Mouse (Mus musculus) adrenal gland, adult 18-20 months (tissue): ENCODE data around the gene Tmc3. TPM values are rescaled to one million over a fixed set of nuclear protein-coding genes. Genes with fewer than 3 reads are reported as not detected.
A peak's percentile ranks its signal among the peaks of the same experiment; 100 is the strongest.

ENCODE experiments used
- DNase-seq, 2 experiments: peaks; one replicate each; pipeline ENCODE4 v3.0.0; 2021 to 2022; ENCODE audit warnings: low spot score in 2 of 2
- long read RNA-seq, 2 experiments: library from polyadenylated mRNA; stranded (forward); transcript quantifications; one replicate each; pipeline ENCODE4 v2.0.0; 2021
- total RNA-seq, 2 experiments: library from RNA; stranded (reverse); gene quantifications; 1 replicate in 1 of 2; 2 replicates in 1 of 2; pipeline ENCODE4 v1.2.3; 2021

Gene Tmc3
- total RNA-seq, result under 1 TPM; 0.10 to 0.13 TPM
- long read RNA-seq, experiment 1, result 0 reads
- long read RNA-seq, experiment 2, result 0 reads

DNA sequence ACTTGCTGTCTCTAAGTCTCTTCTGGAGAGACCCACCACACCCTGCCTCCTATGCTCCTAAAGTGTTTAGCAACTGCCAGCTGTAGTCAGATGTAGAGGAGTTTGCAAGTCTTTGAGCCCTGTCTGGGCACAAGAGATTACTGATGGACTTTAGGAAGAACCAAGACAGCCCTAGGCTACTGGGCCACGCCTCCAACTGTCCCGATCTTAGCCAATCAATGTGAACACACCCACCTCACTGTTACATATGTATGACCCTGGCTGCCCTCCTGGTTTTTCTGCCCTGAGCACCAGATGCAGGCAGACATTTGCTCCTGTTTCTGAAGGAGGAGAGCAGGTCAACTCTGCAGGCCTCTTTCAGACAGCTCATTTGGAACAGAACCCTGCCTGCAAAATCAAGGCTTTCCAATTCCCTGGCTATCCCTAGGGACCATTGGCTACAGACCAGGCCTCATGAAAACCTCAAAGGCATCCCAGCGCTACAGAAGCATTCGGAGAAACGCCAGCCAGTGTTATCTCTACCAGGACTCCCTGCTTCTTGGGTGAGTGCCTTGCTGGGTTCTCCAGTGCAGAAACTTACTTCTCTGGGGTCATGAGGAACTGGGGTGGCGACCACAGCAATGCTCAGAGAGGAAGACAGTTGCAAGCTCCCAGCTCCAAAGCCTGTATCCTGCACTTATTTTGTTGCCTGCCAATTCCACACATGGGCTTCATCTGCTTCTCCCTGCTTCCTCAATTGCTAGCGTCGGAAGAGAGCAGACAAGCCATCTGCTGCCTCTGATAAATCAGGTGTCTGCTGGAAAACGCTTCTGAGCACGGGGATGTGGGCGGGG, at the start of gene Tmc3:
Tmc3 (plus strand) TSS at position 289 of the 833 bp plus-strand sequence.
- DNase-seq, result peak in 1 of 2 experiments; percentile 24

DNA sequence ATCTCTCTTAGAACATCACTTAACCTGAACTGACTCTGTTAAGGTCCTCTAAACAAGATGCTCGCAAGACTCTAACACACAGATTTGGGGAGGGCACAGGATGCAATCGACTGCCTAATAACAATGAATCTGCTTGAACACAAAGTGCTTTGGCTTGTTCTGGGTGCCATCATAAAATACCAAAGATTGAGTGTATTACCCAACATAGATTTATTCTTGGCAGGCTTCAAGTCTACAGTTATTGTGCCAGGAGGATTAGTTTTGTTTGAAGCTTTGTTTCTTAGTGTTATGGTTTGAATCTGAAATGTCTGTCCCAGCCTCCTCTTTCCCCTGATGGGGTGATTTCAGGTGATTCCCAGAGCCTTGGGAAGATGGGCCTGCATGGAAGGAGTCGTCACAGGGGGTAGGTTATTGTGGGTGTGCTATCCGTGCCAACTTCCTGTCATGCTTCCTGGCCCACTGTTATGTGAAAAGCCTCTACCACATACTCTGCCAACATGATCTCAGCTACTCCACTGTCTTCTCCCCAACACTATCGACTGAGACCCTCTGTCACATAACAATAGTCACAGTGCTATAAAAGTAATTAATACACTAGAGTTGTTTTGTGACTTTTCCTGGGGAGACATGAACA, 43.1 kb upstream of the Tmc3 start:
- no peak for DNase-seq

DNA sequence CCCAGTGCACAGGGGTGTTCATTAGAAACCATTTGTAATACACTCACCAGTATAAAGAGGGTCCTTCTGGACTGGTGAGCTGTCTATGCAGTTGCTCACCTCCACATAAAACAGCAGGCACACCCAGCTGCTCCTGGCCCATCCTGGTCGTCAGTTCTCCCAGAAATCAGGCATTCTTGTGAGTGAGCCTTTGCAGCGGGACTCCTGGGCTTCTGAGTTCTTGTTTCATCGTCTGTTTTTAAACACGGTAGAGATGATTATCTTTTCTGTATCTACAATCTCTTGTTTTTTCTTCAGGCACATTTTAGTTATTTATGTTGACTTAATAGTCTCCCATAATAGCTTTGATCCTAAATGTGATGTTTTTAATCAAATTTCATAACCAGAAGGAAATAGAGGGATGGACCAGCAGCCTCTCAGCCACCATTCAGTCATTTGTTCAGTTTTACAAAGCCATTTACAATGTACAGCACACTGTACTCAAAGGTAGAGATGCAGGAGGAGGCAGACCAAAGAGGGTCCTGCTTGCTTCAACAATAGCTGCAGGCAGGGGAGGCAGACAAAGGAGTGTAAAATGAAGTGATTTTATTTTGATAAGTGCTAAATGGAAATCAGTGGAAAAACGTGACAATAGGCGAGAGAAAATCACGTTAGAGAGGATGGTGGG, 35.9 kb upstream of the Tmc3 start:
- no peak for DNase-seq

DNA sequence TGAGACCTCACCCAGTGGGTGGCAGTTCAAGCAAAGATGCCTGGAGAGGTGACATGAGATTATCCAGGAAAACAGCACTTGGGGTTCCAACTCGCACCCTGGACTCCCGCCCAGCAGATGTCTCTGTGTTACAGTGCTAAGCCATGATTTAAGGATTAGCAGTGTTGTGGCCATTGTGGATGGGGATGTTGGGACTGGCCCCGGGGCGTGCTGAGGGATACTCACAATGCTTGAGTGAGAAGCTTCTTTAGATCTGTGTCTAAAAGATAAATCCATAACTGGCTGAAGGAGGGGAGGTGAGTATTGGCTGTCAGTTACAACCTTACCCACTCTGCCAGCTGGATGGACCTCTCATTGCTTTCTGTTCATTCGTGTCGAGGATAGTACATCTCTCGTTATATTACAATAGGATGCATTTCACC, 35.4 kb upstream of the Tmc3 start:
- no peak for DNase-seq

DNA sequence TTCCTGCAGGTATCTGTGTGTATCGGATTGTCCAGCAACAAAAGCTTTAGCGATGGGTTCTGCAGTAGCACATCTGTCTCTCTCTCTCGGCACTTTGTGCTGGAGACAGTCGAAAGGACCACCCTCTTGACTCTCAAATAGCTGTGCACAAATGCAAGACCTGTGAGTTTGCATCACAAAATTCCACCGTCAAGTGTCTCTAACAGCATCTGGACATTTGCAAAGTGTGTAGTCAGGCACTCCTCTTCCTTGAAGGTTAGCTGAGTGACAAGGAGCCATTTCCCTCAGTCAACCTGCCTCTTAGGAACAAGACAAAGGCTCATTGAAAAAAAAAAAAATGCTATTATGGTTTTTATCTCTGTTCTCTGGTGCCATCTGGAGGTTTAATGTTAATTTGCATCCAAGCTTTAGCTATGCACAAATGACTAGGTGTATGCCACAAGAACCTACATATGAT, 34.7 kb upstream of the Tmc3 start:
- DNase-seq, result no peak

DNA sequence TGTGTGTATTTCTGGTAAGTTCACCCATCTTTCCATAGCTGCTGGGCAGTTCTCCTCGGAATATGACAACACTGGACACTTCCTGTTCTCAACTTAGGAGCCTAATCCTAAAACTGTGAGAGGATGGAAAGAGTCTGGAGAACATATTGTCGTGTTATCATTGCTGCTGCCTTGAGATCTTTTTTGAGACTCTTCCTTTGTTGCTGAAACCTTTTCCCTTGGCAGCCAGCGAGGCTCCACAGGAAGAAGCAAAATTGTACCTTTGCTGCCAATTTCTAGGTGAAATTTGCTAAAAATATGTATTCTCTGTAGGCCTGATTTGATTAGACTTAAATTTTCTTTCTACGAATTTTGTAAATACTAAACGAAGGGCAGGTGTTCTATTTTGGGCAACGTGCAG, 30.2 kb upstream of the Tmc3 start:
- no peak for DNase-seq

DNA sequence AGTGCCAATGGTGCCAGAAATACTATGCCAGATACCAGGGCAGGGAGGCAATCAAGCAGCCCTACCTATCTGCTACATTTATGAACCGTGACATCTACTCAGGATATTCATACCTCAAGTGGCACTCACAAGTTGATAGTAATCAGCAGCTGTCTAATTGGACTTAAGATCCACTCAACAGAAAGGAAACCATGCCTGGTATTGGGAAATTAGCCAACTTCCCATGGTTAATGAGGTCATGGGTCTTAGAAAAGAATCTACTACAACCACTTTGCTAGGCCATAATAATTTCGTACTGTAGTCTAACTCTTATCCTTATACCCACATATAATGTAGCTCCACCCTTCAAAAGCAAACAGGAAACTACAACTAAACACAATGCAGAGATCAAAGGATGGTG, 28.2 kb upstream of the Tmc3 start:
- no peak for DNase-seq

DNA sequence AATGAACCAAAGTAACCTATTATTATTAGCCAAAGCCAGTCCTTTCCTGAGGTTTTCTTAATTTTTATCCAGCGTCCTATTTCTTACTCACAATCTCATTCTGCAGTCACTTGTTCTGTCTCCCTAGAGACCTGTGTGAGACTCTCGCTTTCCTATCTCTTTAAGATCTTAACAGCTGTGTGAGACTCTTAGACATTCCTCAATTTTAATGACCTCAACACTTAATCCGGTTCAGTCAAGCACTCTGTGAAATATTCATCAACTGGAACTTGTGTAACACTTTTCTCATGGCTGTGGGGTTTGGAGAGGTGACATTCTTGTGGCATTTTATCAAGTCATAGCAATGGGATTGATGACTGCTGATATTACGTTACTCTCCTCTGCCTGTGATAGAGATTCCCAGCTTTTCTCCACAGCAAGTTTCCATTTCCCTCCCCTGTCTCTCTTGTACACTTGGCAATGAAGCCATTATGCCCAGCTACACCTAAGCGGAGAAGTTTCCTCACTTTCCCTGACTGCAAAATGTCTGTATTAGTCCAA, 25.9 kb upstream of the Tmc3 start:
- DNase-seq, result no peak

DNA sequence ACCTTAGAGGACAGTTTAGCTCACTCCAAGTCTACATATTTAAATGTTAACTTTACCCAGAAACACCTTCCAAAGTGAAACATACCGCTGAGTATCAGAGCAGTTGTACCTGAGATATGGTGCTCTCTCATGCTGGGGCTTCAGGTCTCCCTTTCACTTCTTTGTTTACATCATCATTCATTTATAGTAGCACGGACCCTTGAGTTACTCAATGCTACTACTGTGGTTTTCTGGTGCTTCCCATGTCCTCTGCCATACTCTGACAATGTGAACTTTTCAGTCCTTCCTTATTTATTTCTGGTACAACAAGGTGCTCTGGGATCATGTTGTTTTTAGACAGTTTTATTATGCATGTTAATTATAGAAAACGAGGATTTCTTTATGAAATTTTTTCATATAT, 25.2 kb upstream of the Tmc3 start:
- no peak for DNase-seq

DNA sequence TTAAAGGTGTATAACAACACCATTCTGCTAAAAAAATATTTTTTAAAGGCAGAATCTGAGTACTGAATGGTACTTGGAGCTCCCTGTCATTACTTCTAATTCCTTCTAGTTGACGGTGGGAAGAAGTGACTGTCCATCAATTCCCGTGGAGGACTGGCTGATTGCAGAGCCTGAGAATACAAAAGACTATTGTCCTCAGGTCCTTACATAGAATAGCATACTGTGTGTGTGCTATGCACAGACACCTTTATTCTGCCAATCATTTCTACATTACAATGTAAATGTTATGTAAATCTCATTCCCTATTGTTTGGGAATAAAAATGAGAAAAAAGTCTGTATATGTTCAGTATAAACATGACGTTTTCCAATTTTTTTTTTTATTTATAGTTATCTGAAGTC, 22.9 kb upstream of the Tmc3 start:
- no peak for DNase-seq

DNA sequence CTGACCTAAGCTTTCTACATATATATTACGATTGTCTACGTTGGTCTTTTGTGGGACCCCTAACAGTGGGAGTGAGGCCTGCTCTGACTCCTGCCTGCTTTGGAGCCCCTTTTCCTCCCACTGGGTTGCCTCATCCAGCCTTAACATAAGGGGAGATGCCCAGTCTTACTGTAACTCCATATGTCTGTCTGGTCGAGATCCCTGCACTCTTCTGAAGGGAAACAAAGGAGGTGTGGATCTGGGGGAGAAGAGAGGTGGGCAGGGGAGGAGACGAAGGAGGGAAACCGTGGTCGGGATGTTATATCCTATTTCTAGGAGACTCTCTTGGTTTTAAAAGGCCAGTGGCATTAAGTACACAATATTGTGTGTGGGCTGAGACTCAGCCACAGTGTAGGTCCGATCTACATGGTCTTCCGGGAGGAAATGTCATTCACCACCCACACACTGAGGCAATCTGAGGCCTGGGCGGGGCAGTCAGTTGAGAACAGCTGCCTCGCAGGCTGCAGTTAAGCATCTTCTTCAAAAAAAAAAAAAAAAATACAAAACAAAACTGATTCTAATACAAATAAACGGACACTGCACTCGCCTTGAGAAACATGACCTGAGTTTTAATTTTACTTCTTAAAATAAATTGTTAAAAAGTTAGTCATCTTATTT, 20.0 kb upstream of the Tmc3 start:
- DNase-seq, result no peak

DNA sequence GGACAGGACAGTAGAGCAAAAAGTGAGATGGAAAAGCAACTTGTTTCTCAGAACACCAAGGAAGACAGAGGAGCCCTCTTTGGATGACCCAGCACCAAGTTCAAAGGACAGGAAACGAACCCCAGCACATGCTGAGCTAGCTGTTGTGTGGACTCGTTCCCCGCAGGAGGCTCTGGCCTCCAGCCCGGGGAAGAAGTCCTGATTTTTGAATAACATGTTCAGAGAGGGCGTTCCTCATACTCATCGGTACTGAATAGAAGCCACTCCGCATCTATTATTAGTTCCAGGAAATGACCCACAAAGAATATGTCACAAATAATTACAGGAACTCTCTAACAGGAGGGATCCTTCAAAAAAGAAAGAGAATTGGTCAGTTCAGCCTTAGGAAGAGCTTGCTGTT, 18.8 kb upstream of the Tmc3 start:
- DNase-seq, result no peak

DNA sequence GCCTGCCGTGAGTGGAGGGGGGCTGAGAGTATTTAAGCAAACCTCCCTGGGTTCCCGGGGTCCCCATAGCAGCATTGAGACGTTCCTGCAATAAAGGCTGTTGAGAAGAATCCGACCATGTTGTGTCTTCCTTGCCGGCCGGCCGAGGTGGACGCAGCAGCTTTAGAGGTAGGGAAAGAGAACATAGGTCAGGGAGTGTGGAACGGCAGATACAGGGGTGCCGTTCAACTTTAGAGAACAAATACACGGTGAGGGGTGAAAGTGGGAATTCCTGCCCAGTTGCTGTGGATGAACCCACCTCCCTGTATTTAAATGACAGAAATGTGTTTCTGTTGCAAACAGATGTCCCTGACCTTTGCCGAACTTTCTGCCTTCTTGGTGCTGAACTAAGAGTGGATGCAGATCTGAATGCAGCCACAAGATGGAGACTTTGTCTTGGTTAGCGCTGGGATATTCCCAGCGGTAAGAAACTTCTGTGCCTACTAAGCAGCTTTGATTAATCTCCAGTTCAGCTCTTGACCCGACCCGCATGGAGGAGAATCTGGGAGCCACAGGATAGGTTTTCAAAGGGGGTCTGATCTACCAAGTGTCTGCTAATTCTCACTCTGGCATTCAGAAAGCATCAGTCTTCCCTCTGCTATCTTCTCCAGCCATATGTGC, 16.8 kb upstream of the Tmc3 start:
- DNase-seq, result peak; percentile 20 to 36

DNA sequence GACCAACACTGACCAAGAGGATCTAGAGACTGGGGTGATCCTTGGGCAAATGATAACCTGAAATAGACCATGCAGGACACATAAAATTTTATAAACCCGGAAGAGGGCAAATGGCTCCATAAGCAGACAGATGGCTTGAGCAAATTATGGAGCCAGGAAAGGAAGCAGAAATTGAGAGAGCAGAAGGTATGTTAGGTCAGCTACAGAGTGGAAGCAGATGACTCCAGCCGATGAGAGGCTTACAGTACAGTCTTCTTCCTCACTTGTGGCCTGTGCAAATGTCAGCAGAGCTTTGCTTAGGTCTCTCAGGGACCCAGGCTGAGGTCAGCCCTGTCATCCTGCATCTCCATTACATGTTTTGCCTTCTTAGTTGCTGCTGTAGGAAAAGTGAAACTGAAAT, 15.9 kb upstream of the Tmc3 start:
- no peak for DNase-seq

DNA sequence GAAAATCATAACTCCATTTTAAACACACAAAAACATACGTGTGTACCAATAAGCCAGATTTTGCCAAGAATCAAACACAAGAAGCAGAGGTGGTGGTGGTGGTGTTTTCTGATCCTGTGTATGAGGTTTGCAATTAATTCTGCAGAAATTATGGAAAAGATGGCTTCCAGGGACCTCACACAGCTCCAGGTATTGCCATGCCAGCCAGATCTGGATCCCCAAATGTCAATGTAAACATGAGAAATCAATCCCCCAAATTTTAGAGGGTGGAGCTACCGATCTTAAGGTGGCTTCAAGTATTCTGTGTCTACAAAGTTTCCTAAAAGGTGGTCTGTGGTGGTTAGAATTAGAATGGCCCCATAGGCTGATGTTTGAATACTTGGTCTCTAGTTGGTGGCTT, 15.3 kb upstream of the Tmc3 start:
- DNase-seq, result no peak

DNA sequence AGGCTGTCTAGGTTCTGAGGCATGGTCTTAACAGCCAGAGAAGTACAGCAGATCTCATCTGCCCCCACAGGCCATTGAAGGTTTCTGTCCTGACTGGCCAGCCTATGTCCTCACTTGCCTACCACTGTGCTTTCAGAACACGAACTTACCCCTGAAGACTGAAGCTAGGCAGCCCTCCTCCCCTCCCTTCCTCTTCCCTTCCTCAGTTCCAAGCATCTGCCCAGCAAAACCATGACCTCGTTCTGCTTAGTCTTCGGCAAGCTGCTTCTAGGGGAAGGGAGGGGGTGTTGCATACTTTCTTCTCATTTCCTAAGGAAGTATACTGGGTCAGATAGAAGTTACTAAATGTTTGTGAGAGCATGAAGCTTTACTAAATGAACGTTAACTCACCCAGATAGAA, 13.7 kb upstream of the Tmc3 start:
- no peak for DNase-seq

DNA sequence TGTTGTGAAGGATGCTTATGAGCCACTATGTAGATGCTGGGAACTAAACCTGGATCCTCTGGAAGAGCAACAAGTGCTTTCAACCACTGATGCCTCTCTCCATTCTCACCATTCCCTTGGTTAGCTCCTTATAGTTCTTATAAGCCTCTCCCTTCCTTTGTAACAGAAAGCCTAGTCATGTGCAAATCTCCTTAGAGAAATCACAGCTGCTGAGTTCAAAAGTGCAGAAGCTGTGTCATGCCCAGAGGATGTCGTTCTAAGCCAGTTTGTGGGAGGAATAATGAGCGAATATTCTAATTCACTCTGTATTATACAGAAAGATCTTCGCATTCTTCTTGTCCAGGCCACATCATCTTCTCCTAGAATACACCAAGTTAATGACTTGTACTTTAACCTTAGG, 12.8 kb upstream of the Tmc3 start:
- DNase-seq, result no peak

DNA sequence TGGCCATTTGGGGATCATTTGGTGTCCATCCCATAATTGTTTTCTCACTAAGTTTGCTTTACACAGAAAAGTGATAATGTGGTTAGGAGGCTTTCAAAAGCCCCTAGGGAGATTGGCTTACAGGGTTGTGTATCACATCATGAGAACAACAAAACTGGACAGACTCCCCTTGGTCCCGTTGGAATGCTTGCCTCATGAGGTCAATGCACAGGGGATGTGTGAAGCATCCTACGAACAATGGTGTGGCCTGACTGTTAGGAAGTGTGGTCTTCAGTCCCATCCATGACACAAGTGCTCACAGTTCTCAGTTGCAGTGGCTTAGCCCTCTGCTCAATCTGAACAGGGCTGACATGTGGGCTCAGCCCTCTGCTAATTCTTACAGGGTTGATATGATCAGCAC, 12.3 kb upstream of the Tmc3 start:
- no peak for DNase-seq

DNA sequence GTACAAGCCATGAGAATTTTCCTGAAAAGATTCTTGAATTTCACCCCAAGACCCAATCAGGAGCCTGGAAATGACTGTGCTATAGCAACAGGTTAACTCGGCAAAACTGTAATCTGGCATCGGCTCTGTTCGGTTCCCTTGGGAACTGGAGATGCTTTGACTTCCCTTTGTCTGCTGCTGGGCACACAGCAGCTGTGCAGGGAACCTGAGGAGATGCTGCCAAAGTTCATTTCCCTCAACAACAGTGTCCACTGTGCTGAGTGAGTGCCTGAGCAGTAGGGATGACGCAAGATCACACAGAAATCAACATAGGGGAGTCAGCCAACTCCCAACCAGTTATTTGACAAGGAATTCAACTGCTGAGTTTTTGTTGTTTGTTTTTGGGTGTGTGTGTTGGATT, 3.8 kb upstream of the Tmc3 start:
- no peak for DNase-seq

DNA sequence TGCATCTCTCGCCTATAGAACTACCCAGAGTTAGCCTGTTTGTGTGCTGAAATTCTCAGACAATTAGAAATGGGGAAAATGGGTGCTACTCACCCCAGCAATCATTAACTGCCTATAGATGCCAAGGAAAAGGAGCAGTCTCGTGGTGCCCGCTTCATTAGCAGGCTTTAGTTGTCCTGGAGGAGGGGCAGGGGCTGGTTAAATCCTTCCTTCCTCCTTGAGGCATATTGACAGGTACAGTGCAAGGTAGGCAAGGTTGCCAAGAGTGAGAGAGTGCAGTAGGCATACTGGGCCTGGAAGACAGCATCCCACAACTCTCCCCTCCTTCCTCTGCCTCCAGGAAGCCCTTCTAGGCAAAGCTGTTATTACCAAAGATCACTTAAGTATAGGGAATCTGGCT, 9.3 kb downstream of the Tmc3 start:
- no peak for DNase-seq

DNA sequence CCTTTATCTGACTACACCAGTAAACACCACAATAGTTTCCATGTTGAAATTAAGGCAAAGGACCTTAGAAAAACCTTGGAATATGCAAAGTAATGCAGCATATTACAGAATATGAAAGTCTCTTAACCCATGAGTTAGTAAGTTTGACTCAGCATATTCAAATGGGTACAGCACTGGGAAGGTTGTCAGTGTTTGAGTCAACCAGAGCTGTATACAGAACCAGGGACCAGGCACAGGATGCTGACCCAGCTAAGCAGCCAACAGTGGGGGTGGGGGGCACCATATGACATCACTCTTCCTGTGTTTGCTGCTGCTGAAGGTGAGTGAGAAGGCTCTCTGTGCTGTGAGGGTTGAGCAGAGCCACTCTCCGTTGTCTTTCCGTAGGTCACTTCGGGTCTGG, 12.3 kb downstream of the Tmc3 start:
- no peak for DNase-seq
